Mouse (Mus musculus): ENCODE data around the gene Mfsd2a.

Mfsd2a gene

DNA sequence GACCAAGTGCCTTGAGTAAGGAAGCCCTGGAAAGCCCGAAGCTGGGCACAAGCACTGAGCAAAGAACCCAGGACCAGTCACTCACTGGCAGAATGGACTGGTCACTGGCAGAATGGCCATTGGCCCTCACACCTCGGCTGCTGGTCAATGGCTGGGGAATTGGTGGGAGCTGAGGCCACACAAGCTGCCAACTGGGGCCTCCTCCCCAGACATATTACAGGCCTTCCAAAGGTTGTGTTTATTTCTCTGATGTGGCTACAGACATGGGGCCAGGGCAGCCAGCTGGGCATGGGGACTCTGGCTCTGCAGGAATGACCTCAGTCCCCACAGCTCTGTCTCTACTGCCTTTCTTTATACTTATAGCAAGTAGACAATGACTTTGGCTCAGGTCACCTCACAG, 17.9 kb upstream of the Mfsd2a start:
- DNase-seq (ENCODE audit: low spot score in 2 of 2) = no peak

GRCm38 (mm10) chr4:122976885-122977284, 15.9 kb upstream of the Mfsd2a start:
- no peak for DNase-seq (ENCODE audit: low spot score in 2 of 2)

- no peak for DNase-seq (ENCODE audit: low spot score in 2 of 2)
These were observed 14.1 kb upstream of the Mfsd2a start for GRCm38 (mm10) chr4:122974976-122975520.

- DNase-seq (ENCODE audit: low spot score in 2 of 2) = no peak
These were observed 11.1 kb upstream of the Mfsd2a start for GRCm38 (mm10) chr4:122972056-122972455.

GRCm38 (mm10) chr4:122971646-122972045, 10.7 kb upstream of the Mfsd2a start:
- DNase-seq (ENCODE audit: low spot score in 2 of 2) = no peak

DNA sequence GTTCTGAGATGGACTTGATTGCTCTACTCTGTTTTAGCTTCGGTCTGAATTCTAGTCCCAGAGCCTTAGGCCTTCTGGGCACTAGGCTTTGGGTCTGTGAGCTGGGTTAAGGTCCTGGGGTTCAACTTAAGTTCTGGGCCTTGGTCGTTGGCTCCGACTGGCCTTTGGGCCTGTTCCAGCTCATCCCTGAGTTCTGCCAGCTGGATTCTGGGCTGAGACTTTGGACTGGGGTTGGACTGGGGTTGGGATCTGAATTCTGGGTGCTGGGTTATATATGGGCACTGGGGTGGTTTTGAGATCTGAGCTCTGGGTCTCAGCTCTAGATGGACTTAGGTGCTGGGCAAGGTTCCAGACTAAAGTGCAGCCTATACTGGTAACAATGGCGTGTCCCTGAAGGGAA, 10.2 kb upstream of the Mfsd2a start:
- no peak for DNase-seq (ENCODE audit: low spot score in 2 of 2)

- DNase-seq (ENCODE audit: low spot score in 2 of 2) = no peak
These were observed 7.1 kb upstream of the Mfsd2a start for GRCm38 (mm10) chr4:122968106-122968505.

DNA sequence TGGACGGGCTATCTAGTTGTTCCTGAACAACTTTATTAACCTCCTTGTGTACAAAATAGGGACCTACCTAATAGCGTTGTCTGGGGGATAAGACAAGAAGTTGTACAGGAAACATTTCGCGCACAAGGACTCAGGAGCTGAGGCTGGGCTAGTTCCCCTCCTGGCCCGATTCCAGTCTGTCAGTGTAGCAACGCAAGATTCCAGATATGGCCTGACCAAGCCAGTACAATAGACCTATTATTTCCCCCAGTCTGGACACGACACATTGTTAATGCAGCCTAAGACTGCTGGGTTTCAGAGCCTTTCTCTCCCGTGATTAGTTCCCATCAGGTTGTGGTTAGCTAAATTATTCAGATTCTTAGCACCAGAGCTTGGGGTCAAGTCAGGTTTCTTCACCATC, 1.8 kb upstream of the Mfsd2a start:
- no peak for DNase-seq (ENCODE audit: low spot score in 2 of 2)

DNA sequence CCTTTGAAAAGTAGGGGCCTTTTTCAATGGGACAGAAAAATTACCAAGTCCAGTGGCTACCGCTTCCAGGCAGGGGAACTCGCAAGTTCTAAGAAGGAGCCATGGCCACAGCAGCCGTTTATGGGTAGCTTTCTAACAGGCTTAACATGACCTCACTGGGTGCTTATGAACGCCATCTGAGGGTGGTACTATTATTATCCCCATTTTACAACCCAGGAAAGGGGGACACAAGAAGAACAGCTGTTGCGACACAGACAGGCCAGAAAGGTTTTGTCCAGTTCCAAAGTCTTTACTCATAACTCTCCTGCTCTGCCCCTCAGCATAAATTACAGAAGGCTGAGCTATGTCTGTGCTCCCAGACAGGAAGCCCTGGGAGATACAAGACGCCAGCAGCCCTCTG, 601 bp upstream of the Mfsd2a start:
- DNase-seq (ENCODE audit: low spot score in 2 of 2) = no peak

GRCm38 (mm10) chr4:122960321-122961099, 478 bp downstream of the Mfsd2a start:
- DNase-seq (ENCODE audit: low spot score in 2 of 2) = no peak

DNA sequence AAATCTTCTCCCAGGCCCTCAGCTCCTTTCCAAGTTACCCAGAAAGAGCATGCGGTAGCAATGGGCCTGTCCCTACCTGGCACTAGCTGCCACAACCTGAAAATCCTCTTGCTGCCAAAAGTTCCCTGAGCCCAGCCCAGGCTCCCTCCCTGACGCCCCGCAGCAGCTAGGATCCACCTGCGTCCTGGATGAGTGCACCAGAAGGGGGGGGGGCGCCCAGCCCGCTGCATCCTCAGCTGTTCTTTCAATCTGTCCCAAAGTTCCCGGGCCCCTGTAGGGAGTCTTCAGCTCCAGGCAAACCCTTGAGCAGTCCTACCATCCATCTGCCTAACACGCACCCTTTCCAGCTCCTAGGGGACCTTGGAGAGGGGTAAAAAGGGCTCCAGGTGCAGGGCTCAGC, 1.2 kb downstream of the Mfsd2a start:
- no peak for DNase-seq (ENCODE audit: low spot score in 2 of 2)

- peak in 1 of 2 experiments; percentile 13 for DNase-seq (ENCODE audit: low spot score in 2 of 2)
These were observed 2.4 kb downstream of the Mfsd2a start for GRCm38 (mm10) chr4:122958491-122959031.

- DNase-seq (ENCODE audit: low spot score in 2 of 2) = no peak
These were observed 4.7 kb downstream of the Mfsd2a start for GRCm38 (mm10) chr4:122956301-122956700.

GRCm38 (mm10) chr4:122955412-122956136, 5.4 kb downstream of the Mfsd2a start:
- peak; percentile 41 to 59 for DNase-seq (ENCODE audit: low spot score in 2 of 2)

- DNase-seq (ENCODE audit: low spot score in 2 of 2) = no peak
These were observed 6.1 kb downstream of the Mfsd2a start for GRCm38 (mm10) chr4:122954680-122955411.

- no peak for DNase-seq (ENCODE audit: low spot score in 2 of 2)
These were observed 11.9 kb downstream of the Mfsd2a start for GRCm38 (mm10) chr4:122949096-122949495.

GRCm38 (mm10) chr4:122947223-122947622, 13.8 kb downstream of the Mfsd2a start:
- DNase-seq (ENCODE audit: low spot score in 2 of 2) = no peak

DNA sequence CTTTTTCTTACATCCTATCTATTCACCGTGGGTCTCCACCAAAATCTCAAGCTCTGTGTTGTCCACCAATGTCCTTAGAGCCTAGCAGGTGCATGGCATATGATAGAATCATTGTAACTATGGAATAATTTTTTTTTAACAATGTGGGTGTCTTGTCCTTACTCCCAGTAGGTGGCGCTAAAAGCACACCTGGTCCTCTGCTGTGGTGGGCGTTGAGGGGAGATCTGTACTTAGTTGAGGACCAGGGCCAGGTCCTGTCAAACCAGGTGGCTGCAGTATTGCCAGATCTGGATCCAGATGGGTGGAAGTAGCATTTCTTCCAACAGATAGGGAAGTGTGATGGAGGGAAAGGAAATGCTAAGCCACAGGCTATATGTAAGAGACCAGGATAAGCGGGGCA, 16.6 kb downstream of the Mfsd2a start:
- no peak for DNase-seq (ENCODE audit: low spot score in 2 of 2)

- DNase-seq (ENCODE audit: low spot score in 2 of 2) = no peak
These were observed 21.8 kb downstream of the Mfsd2a start for GRCm38 (mm10) chr4:122939048-122939796.

DNA sequence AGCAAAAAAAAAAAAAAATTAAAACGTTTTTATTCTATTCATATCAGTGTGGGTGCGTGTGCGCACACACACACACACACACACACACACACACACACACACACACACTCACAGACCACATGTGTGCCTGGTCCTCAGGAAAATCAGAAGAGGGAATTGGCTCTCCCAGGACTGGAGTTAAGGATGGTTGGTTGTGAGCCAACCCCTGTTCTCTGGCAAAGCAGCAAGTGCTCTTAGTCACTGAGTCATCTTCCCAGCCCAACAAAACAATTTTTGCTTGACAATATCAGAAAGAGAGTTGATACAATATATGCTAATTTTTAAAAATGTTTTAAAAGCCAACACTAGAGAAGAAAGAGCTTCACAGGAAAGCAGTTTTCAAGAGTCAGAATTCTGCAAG, 23.5 kb downstream of the Mfsd2a start:
- DNase-seq (ENCODE audit: low spot score in 2 of 2) = peak in 1 of 2 experiments; percentile 27

DNA sequence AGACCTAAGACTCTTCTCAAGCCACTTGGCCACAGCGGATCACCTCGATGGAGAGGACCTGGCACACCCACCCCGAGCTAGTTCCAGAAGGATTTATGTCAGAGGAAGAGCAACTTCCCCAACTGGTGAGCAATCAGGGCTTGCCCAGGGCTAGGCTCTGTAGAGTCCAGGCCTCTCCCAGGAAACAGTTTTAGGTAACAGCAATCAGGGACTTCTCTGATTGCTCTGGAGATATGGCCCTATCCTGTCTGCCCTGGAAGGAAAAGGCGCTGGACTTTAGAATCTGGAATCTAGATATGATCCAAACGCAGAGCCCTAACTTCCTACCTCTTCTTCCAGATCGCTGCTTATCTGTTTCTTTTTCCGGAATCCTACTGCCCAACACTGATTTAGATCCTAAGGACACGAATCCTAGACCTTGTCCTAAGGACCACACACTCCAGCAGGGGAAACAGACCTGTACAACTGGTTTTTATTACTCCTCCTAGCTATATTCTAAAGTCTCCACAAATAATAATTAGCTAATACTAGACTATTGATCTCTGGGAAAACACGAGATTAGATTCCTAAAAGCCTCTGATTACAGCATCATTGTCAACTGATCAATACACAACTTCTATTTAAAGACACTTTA, 25.4 kb downstream of the Mfsd2a start:
- DNase-seq (ENCODE audit: low spot score in 2 of 2) = no peak
